Mouse (Mus musculus) G1E (cell line): ENCODE results near the gene Hexdc. TPM values are rescaled to one million over a fixed set of nuclear protein-coding genes. Genes with fewer than 3 reads are reported as not detected.

Experiments used
- ATAC-seq: 2 replicates; pipeline ENCODE4 v1.8.0; 2016; ENCODE audit warnings: mild to moderate bottlenecking; ENCODE audit not compliant: insufficient number of reproducible peaks, poor library complexity, low FRiP score, severe bottlenecking; ENCODE audit errors: extremely low read depth
- DNase-seq: peaks from one replicate; pipeline ENCODE4 v3.0.0; 2012; ENCODE audit warnings: low spot score
- H3K27me3 ChIP-seq: 2 replicates; pipeline ENCODE4 v1.6.1; 2012; ENCODE audit warnings: mild to moderate bottlenecking, low read length, inconsistent platforms; ENCODE audit not compliant: insufficient read depth
- H3K36me3 ChIP-seq: replicated peaks from 2 replicates; pipeline ENCODE3; 2012; ENCODE audit warnings: mild to moderate bottlenecking, inconsistent platforms
- H3K4me1 ChIP-seq: 2 replicates; pipeline ENCODE4 v1.6.1; 2012; ENCODE audit warnings: low read depth, low read length, inconsistent platforms, mixed read lengths; ENCODE audit not compliant: insufficient read depth
- H3K4me3 ChIP-seq: 2 replicates; pipeline ENCODE4 v1.5.1; 2012; ENCODE audit warnings: low read depth, mild to moderate bottlenecking, inconsistent platforms, low read length, moderate library complexity, mixed read lengths
- H3K9me3 ChIP-seq: replicated peaks from 2 replicates; pipeline ENCODE4 v1.6.1; 2012; ENCODE audit warnings: inconsistent platforms
- CTCF ChIP-seq: IDR thresholded peaks from 2 replicates; pipeline ENCODE4 v1.5.1; 2012; ENCODE audit warnings: low read depth, low read length, inconsistent platforms, mixed read lengths
- GATA1 ChIP-seq: IDR thresholded peaks from 2 replicates; pipeline ENCODE4 v1.6.1; 2012; ENCODE audit warnings: borderline replicate concordance, low read length, inconsistent platforms, mixed read lengths
- GATA2 ChIP-seq: IDR thresholded peaks from 2 replicates; pipeline ENCODE4 v1.6.1; 2012; ENCODE audit warnings: low read depth, low read length, inconsistent platforms, borderline replicate concordance
- POLR2AphosphoS5 ChIP-seq: IDR thresholded peaks from 2 replicates; pipeline ENCODE4 v1.6.1; 2012; ENCODE audit warnings: low read depth, low read length, inconsistent platforms; ENCODE audit not compliant: insufficient replicate concordance
- TAL1 ChIP-seq: conservative IDR thresholded peaks from 2 replicates; pipeline ENCODE4 v1.6.1; 2012; ENCODE audit warnings: low read depth, low read length, inconsistent platforms, mixed read lengths
- polyA plus RNA-seq: library from polyadenylated mRNA; stranded (reverse); fragments of >175 nt; gene quantifications from 2 replicates; pipeline ENCODE4 v1.2.3, GENCODE M21; 2012
- total RNA-seq, 2 experiments: library from RNA; stranded (forward) in 1 of 2; stranded (reverse) in 1 of 2; fragments of 200-1000 nt in 1 of 2; fragments of >200 nt in 1 of 2; fragmentation: Nextera tagmentation in 1 of 2; gene quantifications; 2 replicates each; pipeline ENCODE4 v1.2.3; 2014 to 2017

Hexdc gene
- total and polyA plus RNA-seq, 3 experiments, result 3.6 to 7.3 (median 7.2) TPM

DNA sequence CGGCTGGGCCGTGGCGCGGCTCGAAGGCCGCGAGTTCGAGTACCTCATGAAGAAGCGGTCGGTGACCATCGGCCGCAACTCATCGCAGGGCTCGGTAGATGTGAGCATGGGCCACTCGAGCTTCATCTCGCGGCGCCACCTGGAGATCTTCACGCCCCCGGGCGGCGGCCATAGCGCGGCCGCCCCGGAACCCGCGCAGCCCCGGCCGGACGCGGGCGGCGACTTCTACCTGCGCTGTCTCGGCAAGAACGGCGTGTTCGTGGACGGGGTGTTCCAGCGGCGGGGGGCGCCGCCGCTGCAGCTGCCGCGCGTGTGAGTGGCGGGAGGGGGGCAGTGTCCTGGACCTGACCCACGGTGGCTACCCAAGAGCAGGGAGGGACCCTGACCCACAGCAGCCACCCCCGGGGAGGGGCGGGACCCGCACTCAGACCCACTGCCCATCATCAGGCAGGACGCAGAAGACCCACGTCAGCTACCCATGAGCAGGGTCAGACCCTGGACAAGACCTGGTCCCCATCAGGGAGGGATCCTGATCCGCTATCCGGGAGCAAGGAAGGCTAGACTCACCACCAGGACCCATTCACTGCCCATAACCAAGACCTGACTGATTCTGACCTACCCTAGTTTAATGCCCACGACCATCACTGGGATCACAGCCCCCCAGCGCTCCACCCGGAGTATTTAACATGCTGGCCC is 56.1 kb downstream of the Hexdc start:
- TF ChIP-seq GATA2 (no peak), POLR2AphosphoS5 (no peak), GATA1 (no peak), TAL1 (no peak), CTCF (no peak)
- H3K27me3 ChIP-seq, result no peaks in the 10 kb centered on the region
- peaks cover 63% of the 10 kb centered on the region for H3K36me3 ChIP-seq
- no peaks in the 10 kb centered on the region for H3K9me3 ChIP-seq
- no peak for ATAC-seq
- H3K4me3 ChIP-seq, result peak overlapping the region; percentile 99
- peaks cover 48% of the 10 kb centered on the region for H3K4me1 ChIP-seq
- DNase-seq, result peak; percentile 41

DNA sequence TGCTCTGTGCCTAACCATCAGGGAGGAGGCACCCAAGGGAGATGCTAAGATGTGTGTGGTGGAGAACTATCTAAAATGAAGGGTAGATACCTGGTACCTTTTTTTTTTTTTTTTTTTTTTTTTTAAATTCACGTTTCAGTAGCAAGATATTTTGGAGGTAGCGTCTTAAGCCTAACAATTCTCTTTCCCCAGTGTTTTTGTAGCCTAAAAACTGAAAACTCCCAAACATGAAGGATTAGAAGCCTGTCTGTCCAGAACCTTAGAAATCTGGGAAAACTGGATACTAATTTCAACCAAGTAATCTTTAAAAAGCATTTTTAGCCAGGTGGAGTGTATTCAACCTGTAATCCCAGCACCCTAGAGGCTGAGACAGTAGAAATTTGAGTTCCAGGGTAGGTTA is 56.8 kb downstream of the Hexdc start:
- Histone ChIP-seq H3K9me3 (no peaks in the 10 kb centered on the region), H3K4me1 (peaks cover 48% of the 10 kb centered on the region), H3K4me3 (peak overlapping the region; percentile 99), H3K36me3 (peaks cover 63% of the 10 kb centered on the region), H3K27me3 (no peaks in the 10 kb centered on the region)
- no peak for DNase-seq
- no peak for ATAC-seq
- TF ChIP-seq TAL1 (no peak), GATA2 (no peak), CTCF (no peak)

Other genes with a start within 250 kb of the Hexdc start
- gene Csnk1d, start 213.1 kb upstream of the Hexdc start, total RNA-seq (2014; fragmentation: Nextera tagmentation), result 116 and 146 TPM in 2 replicates
- gene Csnk1d, start 213.1 kb upstream of the Hexdc start, total RNA-seq (2017), result 61.2 and 73.6 TPM in 2 replicates
- 195 and 227 TPM in 2 replicates for gene Csnk1d, start 213.1 kb upstream of the Hexdc start, polyA plus RNA-seq
- gene Cd7, start 165.0 kb upstream of the Hexdc start, total RNA-seq (2014; fragmentation: Nextera tagmentation), result not detected in 2 replicates
- not detected in 2 replicates for gene Cd7, start 165.0 kb upstream of the Hexdc start, total RNA-seq (2017)
- gene Cd7, start 165.0 kb upstream of the Hexdc start, polyA plus RNA-seq, result not detected in 2 replicates
- gene Sectm1b, start 140.9 kb upstream of the Hexdc start, total RNA-seq (2014; fragmentation: Nextera tagmentation), result not detected in 2 replicates
- gene Sectm1b, start 140.9 kb upstream of the Hexdc start, total RNA-seq (2017), result 0.16 and 0.23 TPM in 2 replicates
- gene Sectm1b, start 140.9 kb upstream of the Hexdc start, polyA plus RNA-seq, result not detected in 2 replicates
- not detected in 2 replicates for gene Sectm1a, start 123.2 kb upstream of the Hexdc start, total RNA-seq (2014; fragmentation: Nextera tagmentation)
- 0.38 TPM in 1 of 2 replicates, not detected in the other for gene Sectm1a, start 123.2 kb upstream of the Hexdc start, total RNA-seq (2017)
- gene Sectm1a, start 123.2 kb upstream of the Hexdc start, polyA plus RNA-seq, result not detected in 2 replicates
- gene Tex19.2, start 85.8 kb upstream of the Hexdc start, total RNA-seq (2014; fragmentation: Nextera tagmentation), result 6.8 and 7.4 TPM in 2 replicates
- 8.0 and 10.8 TPM in 2 replicates for gene Tex19.2, start 85.8 kb upstream of the Hexdc start, total RNA-seq (2017)
- 13.2 and 17.1 TPM in 2 replicates for gene Tex19.2, start 85.8 kb upstream of the Hexdc start, polyA plus RNA-seq
- not detected in 2 replicates for gene Tex19.1, start 58.3 kb upstream of the Hexdc start, total RNA-seq (2014; fragmentation: Nextera tagmentation)
- not detected in 2 replicates for gene Tex19.1, start 58.3 kb upstream of the Hexdc start, total RNA-seq (2017)
- gene Tex19.1, start 58.3 kb upstream of the Hexdc start, polyA plus RNA-seq, result not detected in 2 replicates
- not detected in 2 replicates for gene Uts2r, start 44.2 kb upstream of the Hexdc start, total RNA-seq (2014; fragmentation: Nextera tagmentation)
- 0.05 TPM in 1 of 2 replicates, not detected in the other for gene Uts2r, start 44.2 kb upstream of the Hexdc start, total RNA-seq (2017)
- not detected in 2 replicates for gene Uts2r, start 44.2 kb upstream of the Hexdc start, polyA plus RNA-seq
- 6.4 and 7.7 TPM in 2 replicates for gene Ogfod3, start 278 bp downstream of the Hexdc start, total RNA-seq (2014; fragmentation: Nextera tagmentation)
- 4.2 and 4.5 TPM in 2 replicates for gene Ogfod3, start 278 bp downstream of the Hexdc start, total RNA-seq (2017)
- 5.5 and 6.7 TPM in 2 replicates for gene Ogfod3, start 278 bp downstream of the Hexdc start, polyA plus RNA-seq
- gene Cybc1, start 24.9 kb downstream of the Hexdc start, total RNA-seq (2014; fragmentation: Nextera tagmentation), result 13.3 and 23.2 TPM in 2 replicates
- gene Cybc1, start 24.9 kb downstream of the Hexdc start, total RNA-seq (2017), result 38.5 and 41.5 TPM in 2 replicates
- 13.3 and 19.6 TPM in 2 replicates for gene Cybc1, start 24.9 kb downstream of the Hexdc start, polyA plus RNA-seq
- gene Narf, start 32.8 kb downstream of the Hexdc start, total RNA-seq (2014; fragmentation: Nextera tagmentation), result 57.4 and 72.5 TPM in 2 replicates
- 60.7 and 61.2 TPM in 2 replicates for gene Narf, start 32.8 kb downstream of the Hexdc start, total RNA-seq (2017)
- gene Narf, start 32.8 kb downstream of the Hexdc start, polyA plus RNA-seq, result 3.3 and 5.5 TPM in 2 replicates
- gene Foxk2, start 55.6 kb downstream of the Hexdc start, total RNA-seq (2014; fragmentation: Nextera tagmentation), result 45.8 and 46.4 TPM in 2 replicates
- gene Foxk2, start 55.6 kb downstream of the Hexdc start, total RNA-seq (2017), result 25.3 and 28.6 TPM in 2 replicates
- gene Foxk2, start 55.6 kb downstream of the Hexdc start, polyA plus RNA-seq, result 37.8 and 40.1 TPM in 2 replicates
- 46.7 and 67.2 TPM in 2 replicates for gene Wdr45b, start 150.0 kb downstream of the Hexdc start, total RNA-seq (2014; fragmentation: Nextera tagmentation)
- gene Wdr45b, start 150.0 kb downstream of the Hexdc start, total RNA-seq (2017), result 36.9 and 42.0 TPM in 2 replicates
- 12.9 and 19.7 TPM in 2 replicates for gene Wdr45b, start 150.0 kb downstream of the Hexdc start, polyA plus RNA-seq
- gene Rab40b, start 183.8 kb downstream of the Hexdc start, total RNA-seq (2014; fragmentation: Nextera tagmentation), result not detected in 2 replicates
- gene Rab40b, start 183.8 kb downstream of the Hexdc start, total RNA-seq (2017), result 0.46 TPM in 1 of 2 replicates, not detected in the other
- gene Rab40b, start 183.8 kb downstream of the Hexdc start, polyA plus RNA-seq, result not detected in 2 replicates
- 15.4 and 21.1 TPM in 2 replicates for gene Fn3krp, start 217.0 kb downstream of the Hexdc start, total RNA-seq (2014; fragmentation: Nextera tagmentation)
- 11.6 and 12.1 TPM in 2 replicates for gene Fn3krp, start 217.0 kb downstream of the Hexdc start, total RNA-seq (2017)
- gene Fn3krp, start 217.0 kb downstream of the Hexdc start, polyA plus RNA-seq, result 2.5 and 3.1 TPM in 2 replicates
- gene Fn3k, start 230.5 kb downstream of the Hexdc start, total RNA-seq (2014; fragmentation: Nextera tagmentation), result 1.0 and 65.8 TPM in 2 replicates
- gene Fn3k, start 230.5 kb downstream of the Hexdc start, total RNA-seq (2017), result 2.3 and 3.0 TPM in 2 replicates
- gene Fn3k, start 230.5 kb downstream of the Hexdc start, polyA plus RNA-seq, result 0.04 and 0.15 TPM in 2 replicates
- 35.7 and 40.0 TPM in 2 replicates for gene Tbcd, start 247.5 kb downstream of the Hexdc start, total RNA-seq (2014; fragmentation: Nextera tagmentation)
- 47.6 and 53.7 TPM in 2 replicates for gene Tbcd, start 247.5 kb downstream of the Hexdc start, total RNA-seq (2017)
- 5.4 and 5.8 TPM in 2 replicates for gene Tbcd, start 247.5 kb downstream of the Hexdc start, polyA plus RNA-seq